Mouse (Mus musculus) limb, embryonic 11.5 days (tissue): Measurements from ENCODE around the gene Polr2a. TPM values are rescaled to one million over a fixed set of nuclear protein-coding genes. Genes with fewer than 3 reads are reported as not detected.

Experiments used
- ATAC-seq: fragments of 200-750 bp; cut with Nextera tagmentation; 2 replicates; pipeline ENCODE4 v1.8.0; 2017; ENCODE audit warnings: low read depth; ENCODE audit not compliant: insufficient number of reproducible peaks, low FRiP score, low TSS enrichment
- DNase-seq: peaks from one replicate; pipeline ENCODE4 v3.0.0-alpha.2; 2015; ENCODE audit warnings: low spot score
- H3K27ac ChIP-seq: fragments of 300-500 bp; sonication (generic); replicated peaks from 2 replicates; pipeline ENCODE4 v1.5.1; 2014; ENCODE audit warnings: low read depth, mild to moderate bottlenecking, low read length
- H3K27me3 ChIP-seq: fragments of 300-500 bp; sonication (generic); 2 replicates; pipeline ENCODE4 v1.6.1; 2014; ENCODE audit warnings: mild to moderate bottlenecking, low read length, mixed read lengths; ENCODE audit not compliant: control insufficient read depth, insufficient read depth
- H3K36me3 ChIP-seq: fragments of 300-500 bp; sonication (generic); 2 replicates; pipeline ENCODE4 v1.6.1; 2014; ENCODE audit warnings: mild to moderate bottlenecking, low read length, moderate library complexity, mixed read lengths; ENCODE audit not compliant: control insufficient read depth, insufficient read depth
- H3K4me1 ChIP-seq: fragments of 300-500 bp; sonication (generic); 2 replicates; pipeline ENCODE4 v1.6.1; 2014; ENCODE audit warnings: low read length, mixed read lengths; ENCODE audit not compliant: control insufficient read depth, insufficient read depth
- H3K4me2 ChIP-seq: fragments of 300-500 bp; sonication (generic); 2 replicates; pipeline ENCODE4 v1.6.1; 2014; ENCODE audit warnings: low read depth, mild to moderate bottlenecking, moderate library complexity; ENCODE audit not compliant: severe bottlenecking
- H3K4me3 ChIP-seq: fragments of 300-500 bp; sonication (generic); 2 replicates; pipeline ENCODE4 v1.5.1; 2014; ENCODE audit warnings: low read depth, low read length
- H3K9ac ChIP-seq: fragments of 300-500 bp; sonication (generic); 2 replicates; pipeline ENCODE4 v1.6.1; 2014; ENCODE audit warnings: mild to moderate bottlenecking, low read length
- H3K9me3 ChIP-seq: fragments of 300-500 bp; sonication (generic); 2 replicates; pipeline ENCODE4 v1.6.1; 2016; ENCODE audit warnings: low read length; ENCODE audit not compliant: control insufficient read depth
- WGBS: fragments of 180-500 bp; shearing (Covaris S2); extraction: QIAGEN DNeasy Blood & Tissue Kit; methylation state at CpG from one replicate; pipeline ENCODE4 v1.1.7; 2014; 5-methylcytosine and 5-hydroxymethylcytosine counted together
- polyA plus RNA-seq: library from polyadenylated mRNA; unstranded; fragments of >200 nt; fragmentation: Nextera tagmentation; extraction: Ambion mirVana; gene quantifications from 2 replicates; pipeline ENCODE4 v1.2.1, GENCODE M21; 2014

The Polr2a gene
- polyA plus RNA-seq, 1 experiment from 2014 or later: 64.0 TPM

- ATAC-seq (no peak), DNase-seq (no peak)
- Histone ChIP-seq H3K4me1 (no peaks in the 10 kb centered on the region), H3K4me3 (no peak overlapping the region), H3K4me2 (no peak overlapping the region), H3K27ac (no peak overlapping the region), H3K9me3 (no peaks in the 10 kb centered on the region), H3K27me3 (peaks cover 12% of the 10 kb centered on the region), H3K36me3 (no peaks in the 10 kb centered on the region), H3K9ac (no peak overlapping the region)
- 63% methylated on average over 5 of the region's 5 CpGs for WGBS
These were observed 35.0 kb upstream of the Polr2a start for GRCm38 (mm10) chr11:69793429-69793828.

GRCm38 (mm10) chr11:69791420-69791819 is 33.0 kb upstream of the Polr2a start:
- ATAC-seq: no peak
- 72% methylated on average over 5 of the region's 5 CpGs for WGBS

GRCm38 (mm10) chr11:69789431-69789830 is 31.0 kb upstream of the Polr2a start:
- WGBS: 61% methylated on average over 5 of the region's 5 CpGs
- Histone ChIP-seq H3K4me2 (no peak overlapping the region), H3K27ac (no peak overlapping the region), H3K4me3 (no peak overlapping the region), H3K9ac (no peak overlapping the region), H3K4me1 (no peaks in the 10 kb centered on the region), H3K27me3 (peaks cover 4% of the 10 kb centered on the region; the same call in 1 of the 2 replicates), H3K36me3 (no peaks in the 10 kb centered on the region), H3K9me3 (no peaks in the 10 kb centered on the region)
- no peak for ATAC-seq
- no peak for DNase-seq

More at GRCm38 (mm10) chr11:69791420-69791819, 33.0 kb upstream of the Polr2a start:
- Histone ChIP-seq H3K9ac (no peak overlapping the region), H3K4me3 (no peak overlapping the region), H3K27ac (no peak overlapping the region), H3K36me3 (no peaks in the 10 kb centered on the region), H3K4me2 (no peak overlapping the region), H3K9me3 (no peaks in the 10 kb centered on the region), H3K27me3 (peaks cover 4% of the 10 kb centered on the region; the same call in 1 of the 2 replicates), H3K4me1 (no peaks in the 10 kb centered on the region)
- DNase-seq: no peak

- no peak for DNase-seq
- Histone ChIP-seq H3K27me3 (no peaks in the 10 kb centered on the region), H3K9ac (no peak overlapping the region), H3K36me3 (no peaks in the 10 kb centered on the region), H3K27ac (no peak overlapping the region), H3K4me1 (no peaks in the 10 kb centered on the region), H3K9me3 (no peaks in the 10 kb centered on the region), H3K4me3 (no peak overlapping the region), H3K4me2 (no peak overlapping the region)
- WGBS: 92% methylated on average over 5 of the region's 5 CpGs
- ATAC-seq: no peak
These were observed 28.9 kb upstream of the Polr2a start for GRCm38 (mm10) chr11:69787306-69787705.

GRCm38 (mm10) chr11:69784793-69785272 is 26.4 kb upstream of the Polr2a start:
- no peak overlapping the region for H3K4me2 ChIP-seq
- no peak for DNase-seq
- H3K4me3 ChIP-seq: no peak overlapping the region

GRCm38 (mm10) chr11:69781828-69782227 is 23.4 kb upstream of the Polr2a start:
- 25% methylated on average over 4 of the region's 4 CpGs for WGBS
- no peak for ATAC-seq
- peaks cover 9% of the 10 kb centered on the region; the same call in 1 of the 2 replicates for H3K27me3 ChIP-seq

More at GRCm38 (mm10) chr11:69784793-69785272, 26.4 kb upstream of the Polr2a start:
- no peaks in the 10 kb centered on the region for H3K4me1 ChIP-seq
- 37% methylated on average over 15 of the region's 15 CpGs for WGBS
- H3K9ac ChIP-seq: no peak overlapping the region
- no peaks in the 10 kb centered on the region for H3K9me3 ChIP-seq
- no peaks in the 10 kb centered on the region for H3K27me3 ChIP-seq
- H3K27ac ChIP-seq: no peak overlapping the region
- H3K36me3 ChIP-seq: no peaks in the 10 kb centered on the region
- no peak for ATAC-seq

GRCm38 (mm10) chr11:69778985-69779384 is 20.5 kb upstream of the Polr2a start:
- peaks cover 9% of the 10 kb centered on the region; the same call in 1 of the 2 replicates for H3K27me3 ChIP-seq
- 33% methylated on average over 7 of the region's 7 CpGs for WGBS
- ATAC-seq: no peak

More at GRCm38 (mm10) chr11:69781828-69782227, 23.4 kb upstream of the Polr2a start:
- Histone ChIP-seq H3K9me3 (no peaks in the 10 kb centered on the region), H3K4me3 (no peak overlapping the region), H3K27ac (no peak overlapping the region), H3K36me3 (no peaks in the 10 kb centered on the region), H3K4me1 (no peaks in the 10 kb centered on the region), H3K4me2 (no peak overlapping the region), H3K9ac (no peak overlapping the region)
- DNase-seq: no peak

GRCm38 (mm10) chr11:69778258-69778982 is 20.0 kb upstream of the Polr2a start:
- Histone ChIP-seq H3K4me1 (no peaks in the 10 kb centered on the region), H3K27ac (no peak overlapping the region), H3K9me3 (no peaks in the 10 kb centered on the region), H3K27me3 (peaks cover 9% of the 10 kb centered on the region; the same call in 1 of the 2 replicates), H3K9ac (no peak overlapping the region), H3K4me3 (no peak overlapping the region), H3K36me3 (no peaks in the 10 kb centered on the region), H3K4me2 (no peak overlapping the region)
- WGBS: 68% methylated on average over 23 of the region's 23 CpGs
- ATAC-seq (no peak), DNase-seq (no peak)

More at GRCm38 (mm10) chr11:69778985-69779384, 20.5 kb upstream of the Polr2a start:
- no peak overlapping the region; the same call in 1 of the 2 replicates for H3K4me3 ChIP-seq
- H3K36me3 ChIP-seq: no peaks in the 10 kb centered on the region
- H3K4me1 ChIP-seq: no peaks in the 10 kb centered on the region
- H3K9ac ChIP-seq: no peak overlapping the region
- H3K9me3 ChIP-seq: no peaks in the 10 kb centered on the region
- no peak for DNase-seq
- no peak overlapping the region for H3K4me2 ChIP-seq
- no peak overlapping the region for H3K27ac ChIP-seq
